Comparison of ENCODE assay signal across 9 mouse cellular contexts in the genomic region with DNA sequence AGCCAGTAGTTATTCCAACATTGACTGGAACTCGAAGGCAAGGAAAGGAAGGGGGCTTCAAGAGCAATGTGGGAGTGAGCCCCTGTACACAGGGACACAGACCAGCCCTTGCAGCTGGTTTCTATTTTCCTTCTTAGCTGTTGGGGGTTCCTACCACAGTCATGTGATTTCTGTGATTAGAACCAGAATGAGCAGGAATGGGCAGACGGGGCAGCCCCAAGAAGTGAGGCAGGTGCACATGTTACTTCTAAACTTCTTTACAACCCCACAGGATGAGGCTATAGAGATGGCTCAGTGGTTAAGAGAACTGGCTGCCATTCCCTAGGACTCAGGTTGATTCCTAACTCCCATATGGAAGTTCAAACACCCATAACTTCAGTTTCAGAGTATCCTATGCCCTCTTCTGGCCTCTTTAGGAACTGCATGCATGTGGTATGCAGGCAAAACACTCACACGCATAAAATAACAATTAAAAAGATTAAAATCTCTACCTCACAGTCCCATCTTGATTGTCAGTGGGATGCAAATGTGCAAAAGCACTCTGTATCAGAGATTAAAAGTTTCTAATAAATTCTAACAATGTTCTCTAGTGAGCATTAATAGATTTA.
DNase-seq lines count a peak whose midpoint lies in the region; ATAC-seq and TF ChIP-seq lines count a peak whose summit lies in the region.
"Had no signal": no experiment of that assay in that cellular context is flagged by ENCODE, and none has a peak within 500 bp of the region (broad histone marks: within the 10 kb centered on the region; RNA-seq: fewer than 3 reads in every experiment).

No protein-coding gene starts in this region.

- no peak overlapping the region for H3K4me3 ChIP-seq in kidney, adult 2 months (ENCODE audit: insufficient read depth, low read depth, low read length)
- H3K4me3 ChIP-seq: stomach, embryonic 15.5 days had no signal

- no peak for TF ChIP-seq POLR2A in kidney, adult 2 months (IDR thresholded peaks at IDR 0.05; ENCODE audit: low read depth, low read length)

- no peak for TF ChIP-seq CTCF in kidney, adult 2 months (conservative IDR thresholded peaks at IDR 0.05; ENCODE audit: insufficient read depth, insufficient read length, low read depth, low read length)

- DNase-seq in kidney, adult 2 months = peak; percentile 22
- DNase-seq in kidney, adult 18-20 months = no peak
- peak; percentile 82 for DNase-seq in CD4-positive, CD25-positive, alpha-beta regulatory T cell, adult 2 months (ENCODE audit: low read depth, low spot score)
- peak; percentile 21 for DNase-seq in MEL-GATA-1-ER (ENCODE audit: extremely low read depth, low read depth)
- no peak for DNase-seq in gastrocnemius, postnatal 25 days
- DNase-seq: cerebellum, adult 18-20 months had no signal

- H3K27ac ChIP-seq in kidney, adult 2 months (ENCODE audit: insufficient read depth, low read depth, low read length) = no peak overlapping the region
- H3K27ac ChIP-seq: stomach, embryonic 15.5 days had no signal

- no peaks in the 10 kb centered on the region for H3K4me1 ChIP-seq in kidney, adult 2 months (ENCODE audit: control insufficient read depth, insufficient read depth, low read length)
- H3K4me1 ChIP-seq: stomach, embryonic 15.5 days had no signal

- 88% methylated on average over 3 of the region's 3 CpGs for WGBS in kidney, adult 2 months

- H3K27me3 ChIP-seq in kidney, adult 2 months (replicated peaks; ENCODE audit: control insufficient read depth, insufficient read depth, low read length) = no peaks in the 10 kb centered on the region
- H3K27me3 ChIP-seq: stomach, embryonic 15.5 days had no signal

- ATAC-seq in megakaryocyte progenitor cell, adult 5-6 weeks (replicated peaks; ENCODE audit: poor library complexity) = peak; percentile 72
- no peak for ATAC-seq in frontal cortex, adult (ENCODE audit: low TSS enrichment)

- H3K36me3 ChIP-seq in kidney, adult 2 months (ENCODE audit: control insufficient read depth, insufficient read depth, low read length) = no peaks in the 10 kb centered on the region
- H3K36me3 ChIP-seq: stomach, embryonic 15.5 days had no signal

Comparison
In these comparisons a context has a peak if more than half of its experiments do, and no peak if none do; other contexts are left out.
1. DNase-seq: peak in kidney, adult 2 months (single experiment), CD4-positive, CD25-positive, alpha-beta regulatory T cell, adult 2 months (single experiment) and MEL-GATA-1-ER (single experiment); none in kidney, adult 18-20 months (single experiment) and gastrocnemius, postnatal 25 days (single experiment).